Mouse (Mus musculus): ENCODE measurements around the gene Loxl3.

GRCm38 (mm10) chr6:83011255-83011654, 22.7 kb upstream of the Loxl3 start:
- TF ChIP-seq CTCF (IDR thresholded peaks at IDR 0.05; ENCODE audit: borderline replicate concordance, control insufficient read depth, extremely low read depth, insufficient read depth, low read length, poor library complexity) = no peak
- TF ChIP-seq POLR2A (IDR thresholded peaks at IDR 0.05; ENCODE audit: control insufficient read depth, extremely low read depth, insufficient read depth, low read length, poor library complexity) = no peak
